Mouse (Mus musculus): Measurements from ENCODE around the gene Anks6. TPM values are rescaled to one million over a fixed set of nuclear protein-coding genes. Genes with fewer than 3 reads are reported as not detected.

The Anks6 gene
- total RNA-seq, 1 experiment, result 0.89 TPM

DNA sequence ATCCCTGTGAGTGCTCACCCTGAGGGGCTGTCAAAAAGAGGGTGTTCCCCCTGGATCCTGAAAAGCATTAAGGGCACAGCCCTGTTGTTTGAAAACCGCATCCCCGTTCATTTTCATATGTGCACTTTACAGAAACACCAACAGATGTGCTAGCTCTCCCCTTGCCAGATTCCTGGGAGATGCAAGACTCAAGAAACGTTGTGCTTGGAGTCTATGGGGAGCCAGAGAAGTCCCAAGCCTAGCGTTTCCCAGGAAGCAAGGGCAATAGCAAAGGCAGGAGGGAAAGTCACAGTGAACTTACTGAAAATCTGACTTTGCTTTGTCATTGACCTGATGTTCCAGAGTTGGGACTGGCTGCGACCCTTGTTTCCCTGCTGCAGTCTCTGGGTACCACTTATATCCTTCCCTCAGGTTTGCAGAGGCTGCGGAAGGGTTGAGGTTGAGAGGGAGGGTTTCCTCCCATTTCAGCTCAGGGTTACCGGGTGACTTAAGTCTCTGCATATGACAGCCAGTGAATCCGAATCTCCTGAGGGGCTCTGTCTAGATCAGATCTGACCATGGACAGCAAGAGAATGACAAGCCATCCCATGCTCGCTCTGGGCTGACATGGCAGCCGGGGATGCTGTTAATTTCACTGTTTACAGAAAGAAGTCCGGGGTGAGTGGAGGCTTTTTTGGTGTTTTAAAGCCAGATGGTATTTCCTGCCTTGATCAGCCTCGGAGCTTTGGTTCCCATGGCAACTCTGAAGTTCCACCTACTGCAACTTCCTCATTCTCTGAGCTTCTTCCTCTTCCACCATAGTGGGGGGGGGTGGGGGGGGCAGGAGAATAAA is 46.6 kb downstream of the Anks6 start:
- DNase-seq (ENCODE audit: low read depth, low spot score), result no peak
- in situ Hi-C loops (cut with MboI; ENCODE audit: low sequenced_read_pairs in 2 of 2, unreplicated experiment in 2 of 2), result loop anchor here in 1 of 2 experiments (10.0 kb wide), 1 partner anchor 326 kb away; no protein-coding TSS in a partner anchor
- Histone ChIP-seq H3K9ac (ENCODE audit: insufficient read depth, low read depth, low read length, poor library complexity, severe bottlenecking) (no peak overlapping the region), H3K36me3 (ENCODE audit: control insufficient read depth, insufficient read depth, low read length, poor library complexity, severe bottlenecking) (no peaks in the 10 kb centered on the region), H3K27ac (ENCODE audit: insufficient read depth, low read depth, low read length, poor library complexity, severe bottlenecking) (no peak overlapping the region), H3K4me1 (ENCODE audit: control insufficient read depth in 2 of 2, insufficient read depth in 2 of 2, low read length in 2 of 2, poor library complexity in 1 of 2) (no peaks in the 10 kb centered on the region), H3K4me3 (ENCODE audit: insufficient read depth in 1 of 2, low read depth in 1 of 2, low read length in 2 of 2, poor library complexity in 1 of 2, severe bottlenecking in 1 of 2) (no peak overlapping the region), H3K9me3 (ENCODE audit: control insufficient read depth, insufficient read depth, low read depth, low read length) (no peaks in the 10 kb centered on the region)
- no peak for TF ChIP-seq MAFK (IDR thresholded peaks at IDR 0.05; ENCODE audit: insufficient read depth, low read depth, low read length)
- TF ChIP-seq CHD2 (IDR thresholded peaks at IDR 0.05; ENCODE audit: low read depth, low read length), result no peak
- no peak for TF ChIP-seq ZNF384 (IDR thresholded peaks at IDR 0.05; ENCODE audit: low read depth, low read length)
- TF ChIP-seq HCFC1 (IDR thresholded peaks at IDR 0.05; ENCODE audit: borderline replicate concordance, insufficient read depth, low read length), result no peak

DNA sequence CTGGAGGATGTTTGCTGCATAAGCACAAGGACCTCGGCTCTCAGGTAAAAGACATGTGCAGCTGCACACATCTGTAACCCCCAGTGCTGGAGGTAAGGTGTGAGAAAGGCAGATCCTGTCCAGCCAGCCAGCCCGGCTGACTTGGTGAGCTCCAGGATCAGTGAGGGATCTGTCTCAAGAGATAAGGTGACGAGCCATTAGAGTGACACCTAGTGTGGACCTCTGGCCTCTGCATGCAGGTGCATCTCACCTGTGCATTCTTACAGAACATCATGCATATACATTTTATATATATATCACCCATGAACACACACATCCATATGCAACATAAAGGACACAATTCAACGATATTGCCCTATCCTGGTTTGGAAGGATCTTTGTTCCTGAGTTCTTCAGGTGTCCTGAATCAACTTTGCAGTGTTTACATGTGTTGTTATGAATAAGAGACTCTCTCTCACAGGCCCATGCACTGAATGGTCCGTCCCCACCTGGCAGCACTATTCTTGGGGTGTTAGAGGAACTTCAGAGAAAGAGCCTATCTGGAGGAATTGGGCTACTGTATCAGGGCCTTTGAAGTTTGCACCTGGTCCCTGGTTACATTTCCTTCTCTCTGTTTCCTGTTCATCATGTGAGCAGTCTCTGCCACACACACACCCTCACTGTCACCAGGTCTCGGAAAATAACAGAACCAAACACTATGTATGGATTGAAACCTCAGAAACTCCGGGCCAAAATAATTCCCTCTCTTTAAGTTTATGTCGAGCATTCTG is 56.4 kb downstream of the Anks6 start:
- no peaks in the 10 kb centered on the region for H3K4me1 ChIP-seq (ENCODE audit: control insufficient read depth in 2 of 2, insufficient read depth in 2 of 2, low read length in 2 of 2, poor library complexity in 1 of 2)
- no peaks in the 10 kb centered on the region for H3K36me3 ChIP-seq (ENCODE audit: control insufficient read depth, insufficient read depth, low read length, poor library complexity, severe bottlenecking)
- no peak for DNase-seq (ENCODE audit: low read depth, low spot score)
- H3K9me3 ChIP-seq (ENCODE audit: control insufficient read depth, insufficient read depth, low read depth, low read length), result no peaks in the 10 kb centered on the region
- TF ChIP-seq MAFK (IDR thresholded peaks at IDR 0.05; ENCODE audit: insufficient read depth, low read depth, low read length) (no peak), HCFC1 (IDR thresholded peaks at IDR 0.05; ENCODE audit: borderline replicate concordance, insufficient read depth, low read length) (no peak), ZC3H11A (IDR thresholded peaks at IDR 0.05; ENCODE audit: borderline replicate concordance, low read depth, low read length) (no peak), CHD2 (IDR thresholded peaks at IDR 0.05; ENCODE audit: low read depth, low read length) (no peak), ZNF384 (IDR thresholded peaks at IDR 0.05; ENCODE audit: low read depth, low read length) (no peak)
- H3K27ac ChIP-seq (ENCODE audit: insufficient read depth, low read depth, low read length, poor library complexity, severe bottlenecking), result no peak overlapping the region
- H3K9ac ChIP-seq (ENCODE audit: insufficient read depth, low read depth, low read length, poor library complexity, severe bottlenecking), result no peak overlapping the region
- in situ Hi-C loops (cut with MboI; ENCODE audit: low sequenced_read_pairs in 2 of 2, unreplicated experiment in 2 of 2), result no loop called here
- no peak overlapping the region for H3K4me3 ChIP-seq (ENCODE audit: insufficient read depth in 1 of 2, low read depth in 1 of 2, low read length in 2 of 2, poor library complexity in 1 of 2, severe bottlenecking in 1 of 2)

DNA sequence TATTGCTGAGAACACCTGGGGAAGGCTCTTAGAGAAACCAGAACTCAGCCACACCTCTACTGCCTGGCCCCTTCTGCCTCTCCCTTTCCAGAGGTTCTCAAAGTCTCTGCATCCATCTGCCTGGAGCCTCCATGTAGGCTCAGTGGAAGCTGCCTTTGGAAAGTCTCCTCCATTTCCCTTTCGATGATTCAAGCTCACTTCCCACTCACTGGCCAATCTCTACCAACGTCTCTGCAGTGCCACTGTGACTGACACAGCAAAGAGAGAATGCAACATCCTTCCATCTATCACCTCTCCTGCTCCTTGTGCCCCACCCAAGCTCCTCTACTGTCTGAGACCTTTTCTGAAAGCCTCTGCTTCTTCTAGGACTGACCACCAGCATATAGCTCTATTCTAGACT is 59.3 kb downstream of the Anks6 start:
- Histone ChIP-seq H3K27ac (ENCODE audit: insufficient read depth, low read depth, low read length, poor library complexity, severe bottlenecking) (no peak overlapping the region), H3K4me1 (ENCODE audit: control insufficient read depth in 2 of 2, insufficient read depth in 2 of 2, low read length in 2 of 2, poor library complexity in 1 of 2) (no peaks in the 10 kb centered on the region), H3K36me3 (ENCODE audit: control insufficient read depth, insufficient read depth, low read length, poor library complexity, severe bottlenecking) (no peaks in the 10 kb centered on the region), H3K9me3 (ENCODE audit: control insufficient read depth, insufficient read depth, low read depth, low read length) (no peaks in the 10 kb centered on the region), H3K4me3 (ENCODE audit: insufficient read depth in 1 of 2, low read depth in 1 of 2, low read length in 2 of 2, poor library complexity in 1 of 2, severe bottlenecking in 1 of 2) (no peak overlapping the region), H3K9ac (ENCODE audit: insufficient read depth, low read depth, low read length, poor library complexity, severe bottlenecking) (no peak overlapping the region)
- DNase-seq (ENCODE audit: low read depth, low spot score), result no peak
- TF ChIP-seq MAFK (IDR thresholded peaks at IDR 0.05; ENCODE audit: insufficient read depth, low read depth, low read length), result no peak
- TF ChIP-seq CHD2 (IDR thresholded peaks at IDR 0.05; ENCODE audit: low read depth, low read length), result no peak
- TF ChIP-seq ZC3H11A (IDR thresholded peaks at IDR 0.05; ENCODE audit: borderline replicate concordance, low read depth, low read length), result no peak
- no peak for TF ChIP-seq ZNF384 (IDR thresholded peaks at IDR 0.05; ENCODE audit: low read depth, low read length)
- no peak for TF ChIP-seq HCFC1 (IDR thresholded peaks at IDR 0.05; ENCODE audit: borderline replicate concordance, insufficient read depth, low read length)
- in situ Hi-C loops (cut with MboI; ENCODE audit: low sequenced_read_pairs in 2 of 2, unreplicated experiment in 2 of 2), result no loop called here

DNA sequence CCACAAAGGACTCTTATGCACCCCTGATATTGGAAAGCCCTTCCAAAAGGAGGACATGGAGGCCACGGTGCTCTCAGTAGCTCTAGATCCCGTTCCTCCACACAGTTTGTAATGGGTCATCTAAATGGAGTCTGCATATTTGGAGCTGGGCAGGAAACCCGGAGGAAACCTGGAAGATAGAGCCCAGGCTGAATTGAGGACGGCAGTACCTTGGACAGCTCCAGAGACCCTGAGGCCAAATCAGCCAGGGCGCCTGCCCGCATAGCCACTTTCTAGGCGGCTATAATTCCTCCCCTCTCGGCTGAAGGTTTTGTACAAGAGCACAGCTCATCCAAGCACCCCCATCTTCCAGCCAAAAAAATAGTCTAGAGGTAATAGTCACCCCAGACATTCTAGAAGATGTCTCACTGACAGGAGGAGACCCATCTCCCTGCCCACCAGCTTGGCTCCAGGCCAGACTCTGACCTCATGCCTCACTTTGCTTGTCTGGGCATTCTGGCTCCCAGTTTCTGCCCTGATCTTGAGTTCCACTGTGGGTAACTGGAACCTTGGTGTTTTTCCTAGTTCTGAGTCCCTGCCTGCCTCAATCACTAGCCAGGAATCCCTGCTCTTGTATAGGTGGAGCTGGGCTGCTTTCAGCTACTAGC is 64.3 kb downstream of the Anks6 start:
- in situ Hi-C loops (cut with MboI; ENCODE audit: low sequenced_read_pairs in 2 of 2, unreplicated experiment in 2 of 2), result no loop called here
- no peak for TF ChIP-seq CHD2 (IDR thresholded peaks at IDR 0.05; ENCODE audit: low read depth, low read length)
- TF ChIP-seq MAFK (IDR thresholded peaks at IDR 0.05; ENCODE audit: insufficient read depth, low read depth, low read length), result no peak
- TF ChIP-seq ZNF384 (IDR thresholded peaks at IDR 0.05; ENCODE audit: low read depth, low read length), result no peak
- no peak for TF ChIP-seq HCFC1 (IDR thresholded peaks at IDR 0.05; ENCODE audit: borderline replicate concordance, insufficient read depth, low read length)
- TF ChIP-seq ZC3H11A (IDR thresholded peaks at IDR 0.05; ENCODE audit: borderline replicate concordance, low read depth, low read length), result no peak
- Histone ChIP-seq H3K27ac (ENCODE audit: insufficient read depth, low read depth, low read length, poor library complexity, severe bottlenecking) (no peak overlapping the region), H3K4me1 (ENCODE audit: control insufficient read depth in 2 of 2, insufficient read depth in 2 of 2, low read length in 2 of 2, poor library complexity in 1 of 2) (peaks cover 0 to 5% of the 10 kb centered on the region in 2 experiments; a peak in 1 of 4 replicates), H3K36me3 (ENCODE audit: control insufficient read depth, insufficient read depth, low read length, poor library complexity, severe bottlenecking) (no peaks in the 10 kb centered on the region), H3K9ac (ENCODE audit: insufficient read depth, low read depth, low read length, poor library complexity, severe bottlenecking) (no peak overlapping the region), H3K9me3 (ENCODE audit: control insufficient read depth, insufficient read depth, low read depth, low read length) (no peaks in the 10 kb centered on the region), H3K4me3 (ENCODE audit: insufficient read depth in 1 of 2, low read depth in 1 of 2, low read length in 2 of 2, poor library complexity in 1 of 2, severe bottlenecking in 1 of 2) (no peak overlapping the region)
- peak; percentile 55 for DNase-seq (ENCODE audit: low read depth, low spot score)

Data from ES-E14 (cell line).